Mouse (Mus musculus) c-Kit-positive CD71-positive TER-119-negative erythroid progenitor cells, embryonic 14.5 days (primary cell): ENCODE results near the gene Atp5d.
A peak's percentile ranks its signal among the peaks of the same experiment; 100 is the strongest.
"Not testable (repeated sequence)": the region's sequence is repeated elsewhere in the genome, so short reads cannot be mapped to it uniquely, and the experiment has no call there.

Experiments
- DNase-seq: peaks from one replicate; pipeline ENCODE4 v3.0.0-alpha.2; 2013; ENCODE audit warnings: low read depth

Gene Atp5d

DNA sequence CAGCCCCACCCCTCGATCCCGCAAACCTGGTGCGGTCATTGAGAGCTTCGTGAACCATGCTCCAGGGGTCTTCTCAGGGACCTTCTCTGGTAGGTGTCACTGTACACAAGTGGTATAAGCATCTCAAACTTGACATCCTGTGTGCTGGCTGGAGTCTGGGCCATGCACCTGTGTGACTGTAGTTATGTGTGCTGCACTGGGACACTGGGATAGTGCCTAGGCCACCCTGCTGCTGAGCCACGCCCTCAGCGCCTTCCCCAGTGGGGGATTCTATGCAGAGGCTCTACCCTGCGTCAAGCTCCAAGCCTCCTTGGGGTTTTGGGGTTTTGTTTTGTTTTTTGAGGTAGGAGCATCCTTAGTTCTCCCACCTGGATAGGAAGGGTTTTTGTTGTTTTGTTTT, 16.0 kb downstream of the Atp5d start:
- no peak for DNase-seq

DNA sequence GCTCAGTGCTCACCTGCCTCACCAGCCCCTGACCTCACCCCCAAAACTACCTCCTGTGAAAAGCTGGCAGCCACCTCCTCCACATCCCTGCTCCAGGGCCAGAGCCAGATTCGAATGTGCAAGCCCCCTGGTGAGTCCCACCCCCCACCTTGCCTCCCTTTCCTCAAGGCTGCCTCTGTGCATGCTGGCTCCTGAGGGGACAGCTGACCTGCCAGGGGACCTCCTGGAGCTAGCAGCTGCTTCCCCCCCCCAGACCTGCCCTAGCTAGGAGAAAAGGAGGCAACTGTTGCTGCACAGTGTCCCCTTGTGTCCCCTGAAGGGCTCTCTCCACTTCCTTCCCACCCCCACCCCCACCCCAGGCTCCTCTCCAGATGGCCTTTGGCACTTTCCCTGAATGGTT, 16.8 kb downstream of the Atp5d start:
- no peak for DNase-seq

- no peak for DNase-seq
Observed at GRCm38 (mm10) chr10:80156002-80156751, 17.7 kb downstream of the Atp5d start.

DNA sequence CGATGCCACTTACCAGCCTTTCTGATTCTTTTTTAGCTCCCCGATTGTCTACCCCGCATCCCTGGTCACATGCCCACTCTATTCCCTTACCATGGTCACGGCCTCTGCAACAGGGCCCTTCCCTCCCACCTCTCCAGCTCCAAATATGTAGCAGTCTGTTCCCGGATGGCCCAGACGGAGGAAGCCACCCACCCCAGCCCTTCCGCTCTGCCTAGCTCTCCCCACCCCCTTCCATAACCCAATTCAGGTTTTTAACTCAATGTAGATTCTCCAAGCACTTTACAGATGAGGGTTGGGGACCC, 18.3 kb downstream of the Atp5d start:
- DNase-seq, result no peak

- no peak for DNase-seq
Observed at GRCm38 (mm10) chr10:80157141-80157929, 18.9 kb downstream of the Atp5d start.

GRCm38 (mm10) chr10:80158307-80158986, 20.0 kb downstream of the Atp5d start:
- no peak for DNase-seq

- DNase-seq, result no peak
Observed at GRCm38 (mm10) chr10:80159021-80159560, 20.7 kb downstream of the Atp5d start.

DNA sequence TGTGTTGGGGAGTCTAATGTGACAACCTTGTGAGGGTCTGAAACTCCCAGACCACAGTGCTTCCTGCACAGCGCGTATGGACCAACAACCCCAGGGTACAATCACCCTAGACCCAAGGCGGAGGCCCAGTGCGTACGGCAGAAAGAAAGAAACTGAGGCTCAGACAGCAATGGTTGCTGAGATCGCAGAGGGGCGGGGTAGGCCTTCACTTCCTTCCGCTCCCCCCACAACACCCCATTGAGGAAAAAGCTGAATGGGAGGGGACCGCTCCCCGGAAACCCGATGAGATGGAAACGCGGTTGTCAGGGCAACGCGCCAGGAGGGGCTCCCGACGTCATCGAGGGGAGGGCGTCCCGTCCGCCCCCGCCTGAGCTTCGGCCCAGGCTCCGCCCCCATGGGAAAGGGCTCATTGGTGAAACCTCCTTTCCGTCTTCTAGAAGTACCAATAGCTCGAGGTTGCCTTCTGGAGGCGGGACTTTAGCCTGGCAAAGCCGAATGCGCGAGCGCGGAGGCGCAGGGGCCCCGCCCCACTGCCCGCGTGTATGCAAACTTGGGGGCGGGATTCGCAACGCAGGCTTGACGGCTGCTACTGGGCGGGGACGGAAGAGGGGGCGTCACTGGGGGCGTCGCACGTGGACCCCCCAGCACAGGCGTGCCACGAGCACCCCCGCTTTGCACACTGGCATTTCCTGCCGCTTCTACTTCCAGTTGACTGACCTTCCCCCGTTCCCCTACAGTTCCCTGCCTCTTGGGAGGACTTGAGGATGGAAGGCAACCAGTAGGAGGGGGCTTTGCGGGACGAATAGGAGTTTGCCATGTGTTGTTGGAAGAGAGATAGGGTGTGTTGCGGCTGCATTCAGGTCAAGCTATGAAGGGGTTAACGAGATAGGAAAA, 21.4 kb downstream of the Atp5d start:
- DNase-seq, result peak; percentile 97

GRCm38 (mm10) chr10:80160455-80161371, 22.3 kb downstream of the Atp5d start:
- no peak for DNase-seq

DNA sequence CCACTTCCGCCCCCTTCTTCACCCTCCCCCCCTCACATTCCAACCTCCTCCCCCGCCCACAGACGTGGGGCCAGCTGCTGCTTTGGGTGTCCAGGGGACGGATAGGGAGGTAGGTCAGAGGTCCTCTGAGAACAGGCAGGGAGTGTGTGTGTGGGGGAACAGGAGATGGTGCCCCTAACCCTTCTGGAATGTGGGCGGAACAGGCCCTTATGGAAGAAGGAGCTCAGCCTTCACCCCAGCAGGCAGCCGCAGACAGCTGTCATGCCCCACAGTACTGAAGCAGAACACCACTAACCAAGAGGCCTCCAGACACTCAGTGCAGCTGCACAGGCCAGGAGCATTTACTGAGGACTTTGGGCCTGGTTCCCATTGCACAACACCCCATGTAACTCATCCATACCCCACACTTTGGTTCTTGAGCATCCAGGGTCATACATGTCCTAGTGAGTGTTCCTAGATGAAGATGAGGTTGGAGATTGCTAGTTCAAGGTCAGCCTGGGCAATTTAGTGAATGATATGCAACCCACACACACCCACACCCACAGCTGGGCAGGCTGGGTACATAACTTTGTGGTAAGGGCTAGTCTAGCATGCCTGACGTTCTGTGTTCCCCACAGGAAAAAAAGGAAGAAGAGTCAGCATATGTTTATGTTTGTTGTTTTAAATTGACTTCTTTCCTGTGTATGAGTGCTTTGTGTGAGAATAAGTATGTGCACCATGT, 23.2 kb downstream of the Atp5d start:
- DNase-seq, result no peak

- no peak for DNase-seq
Observed at GRCm38 (mm10) chr10:80162243-80162608, 23.8 kb downstream of the Atp5d start.

GRCm38 (mm10) chr10:80162716-80163299, 24.4 kb downstream of the Atp5d start:
- DNase-seq, result no peak

DNA sequence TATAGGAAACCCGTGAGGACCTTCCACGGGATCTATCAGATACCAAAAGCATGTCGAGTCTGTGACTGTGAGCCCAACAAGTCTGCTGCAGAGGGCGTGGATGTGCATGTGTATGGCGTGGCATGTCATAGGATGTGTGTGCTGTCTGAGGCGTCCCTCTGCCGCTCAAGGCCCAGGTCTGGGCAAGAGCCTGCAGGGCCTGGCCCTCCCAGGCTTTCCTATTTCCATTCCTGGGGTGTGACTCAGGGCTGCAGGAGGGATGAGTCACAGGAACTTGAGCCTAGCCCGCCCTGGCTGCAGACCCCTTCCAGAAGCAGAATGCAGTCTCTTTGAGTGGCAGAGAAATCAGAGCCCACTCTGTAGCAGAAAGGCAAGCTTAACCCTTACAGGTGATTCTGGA, 25.3 kb downstream of the Atp5d start:
- DNase-seq, result no peak

- no peak for DNase-seq
Observed at GRCm38 (mm10) chr10:80164161-80164997, 25.9 kb downstream of the Atp5d start.

DNA sequence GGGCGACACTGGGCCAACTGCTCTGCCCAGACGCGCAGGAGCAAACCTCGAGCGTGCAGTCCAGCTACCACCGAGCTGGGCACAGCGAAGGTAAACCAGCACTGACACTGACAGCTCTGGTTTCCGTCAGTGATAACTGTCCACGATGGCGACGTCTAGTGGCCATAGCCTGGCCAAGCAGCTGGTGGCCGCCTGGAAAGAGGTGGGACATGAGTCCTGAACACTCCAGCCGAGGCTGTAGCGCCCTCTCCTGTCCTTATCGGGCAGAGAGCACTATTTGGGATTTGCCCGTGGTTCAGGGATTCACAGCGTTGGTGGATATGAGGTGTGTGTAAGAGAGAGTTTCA, 26.5 kb downstream of the Atp5d start:
- DNase-seq, result peak; percentile 95

- DNase-seq, result no peak
Observed at GRCm38 (mm10) chr10:80165392-80166128, 27.1 kb downstream of the Atp5d start, which contains the start of gene Cirbp. Gene Cirbp (plus strand): TSS chr10:80165985.

GRCm38 (mm10) chr10:80166136-80166535, 27.7 kb downstream of the Atp5d start:
- not testable (repeated sequence) for DNase-seq

GRCm38 (mm10) chr10:80167460-80168037, 29.1 kb downstream of the Atp5d start:
- peak; percentile 97 for DNase-seq
